Mouse (Mus musculus): ENCODE results near the gene Gpr179. TPM values are rescaled to one million over a fixed set of nuclear protein-coding genes. Genes with fewer than 3 reads are reported as not detected.

Gene Gpr179
- polyA plus RNA-seq, 1 experiment from 2014 or later = 0.03 TPM

DNA sequence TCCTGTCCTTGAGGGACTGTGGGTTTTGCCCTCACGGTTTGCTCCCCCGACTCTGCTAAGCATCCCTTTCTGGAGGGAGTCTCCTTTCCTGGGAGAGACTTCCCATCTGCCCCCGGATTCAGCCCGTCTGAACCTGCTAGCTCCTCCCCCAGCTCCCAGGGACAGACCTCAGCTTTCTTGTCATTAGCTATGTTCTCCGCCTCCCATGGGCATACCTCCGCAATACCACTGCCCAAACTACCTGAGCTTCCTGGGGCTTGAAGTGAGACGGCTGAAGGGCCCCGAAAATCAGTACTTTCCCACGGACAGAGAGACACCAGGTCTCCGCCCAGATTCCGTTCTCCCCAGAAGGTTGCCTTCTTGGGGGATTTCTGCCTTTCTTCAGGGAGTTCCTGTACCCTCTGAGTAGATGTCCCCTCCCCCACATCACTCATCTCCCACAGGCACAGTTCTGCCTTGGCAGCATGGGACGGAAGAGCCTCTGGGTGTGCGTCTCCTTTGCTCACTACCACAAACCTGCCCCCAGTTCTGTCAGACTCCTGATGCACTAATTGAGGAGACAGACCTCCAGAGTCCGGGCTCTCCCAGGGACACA lies 15.0 kb downstream of the Gpr179 start:
- no peak overlapping the region for H3K4me3 ChIP-seq (ENCODE audit: low read depth, low read length)
- no peak overlapping the region for H3K9ac ChIP-seq (ENCODE audit: low read length)
- WGBS = 67% methylated on average over 14 of the region's 14 CpGs
- no peak for ATAC-seq (replicated peaks; ENCODE audit: low FRiP score)
- no peak overlapping the region for H3K27ac ChIP-seq (ENCODE audit: low read depth, low read length)
- no peak overlapping the region for H3K4me2 ChIP-seq (ENCODE audit: low read depth, low read length, severe bottlenecking)
- H3K4me1 ChIP-seq (replicated peaks; ENCODE audit: control insufficient read depth, insufficient read depth, low read length) = no peaks in the 10 kb centered on the region; the same call in 1 of the 2 replicates
- H3K27me3 ChIP-seq (ENCODE audit: control insufficient read depth, insufficient read depth, low read length) = peaks cover 2% of the 10 kb centered on the region; the same call in 1 of the 2 replicates
- DNase-seq (ENCODE audit: low spot score) = no peak
- H3K9me3 ChIP-seq (ENCODE audit: control insufficient read depth, low read length) = no peaks in the 10 kb centered on the region
- no peaks in the 10 kb centered on the region for H3K36me3 ChIP-seq (ENCODE audit: control insufficient read depth, insufficient read depth, low read length)

DNA sequence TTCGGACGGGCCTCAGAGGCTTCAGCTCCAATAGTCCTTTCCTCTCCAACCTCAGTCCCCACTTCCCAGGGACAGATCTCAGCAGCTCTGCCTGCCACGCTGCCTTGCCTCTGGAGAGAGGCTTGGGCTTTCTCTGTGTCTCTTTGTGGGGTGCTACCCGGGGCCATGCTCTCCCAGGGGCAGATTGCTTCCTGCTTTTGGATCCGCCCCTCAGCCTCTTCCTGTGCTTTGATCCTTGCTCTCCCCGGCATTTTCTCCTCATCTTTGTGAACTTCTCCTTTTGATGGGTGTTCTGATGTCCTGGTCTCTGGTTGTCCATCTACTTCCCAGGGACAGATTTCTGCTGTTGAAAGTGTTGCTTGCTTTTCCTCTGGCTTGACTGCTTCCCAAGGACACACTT lies 15.6 kb downstream of the Gpr179 start:
- Histone ChIP-seq H3K9ac (ENCODE audit: low read length) (no peak overlapping the region), H3K4me3 (ENCODE audit: low read depth, low read length) (no peak overlapping the region), H3K36me3 (ENCODE audit: control insufficient read depth, insufficient read depth, low read length) (no peaks in the 10 kb centered on the region), H3K27me3 (ENCODE audit: control insufficient read depth, insufficient read depth, low read length) (peaks cover 2% of the 10 kb centered on the region; the same call in 1 of the 2 replicates), H3K27ac (ENCODE audit: low read depth, low read length) (no peak overlapping the region), H3K4me1 (replicated peaks; ENCODE audit: control insufficient read depth, insufficient read depth, low read length) (no peaks in the 10 kb centered on the region; the same call in 1 of the 2 replicates), H3K4me2 (ENCODE audit: low read depth, low read length, severe bottlenecking) (no peak overlapping the region), H3K9me3 (ENCODE audit: control insufficient read depth, low read length) (no peaks in the 10 kb centered on the region)
- no peak for ATAC-seq (replicated peaks; ENCODE audit: low FRiP score)
- DNase-seq (ENCODE audit: low spot score) = no peak
- WGBS = 52% methylated on average over 6 of the region's 6 CpGs

DNA sequence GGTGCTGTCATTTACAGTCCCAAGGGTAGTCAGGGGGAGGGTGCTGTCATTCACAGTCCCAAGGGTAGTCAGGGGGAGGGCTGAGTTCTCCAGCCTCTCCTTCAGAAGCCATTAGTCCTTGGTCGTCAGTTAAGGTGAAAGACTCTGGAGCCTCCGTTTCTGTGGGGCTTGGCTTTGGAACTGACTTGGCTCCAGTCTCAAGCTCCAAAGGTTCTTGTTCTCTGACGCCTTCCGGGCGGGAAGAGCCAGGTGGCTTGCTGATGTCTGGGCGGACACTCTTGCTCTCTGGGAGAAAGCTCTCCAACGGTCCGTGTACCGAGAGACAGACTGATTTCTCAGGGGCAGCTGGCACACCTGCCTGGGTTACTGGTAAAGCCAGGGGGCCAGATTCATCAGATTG lies 17.5 kb downstream of the Gpr179 start:
- Histone ChIP-seq H3K27ac (ENCODE audit: low read depth, low read length) (no peak overlapping the region), H3K27me3 (ENCODE audit: control insufficient read depth, insufficient read depth, low read length) (peaks cover 2% of the 10 kb centered on the region; the same call in 1 of the 2 replicates), H3K4me2 (ENCODE audit: low read depth, low read length, severe bottlenecking) (no peak overlapping the region), H3K4me1 (replicated peaks; ENCODE audit: control insufficient read depth, insufficient read depth, low read length) (no peaks in the 10 kb centered on the region; the same call in 1 of the 2 replicates), H3K9me3 (ENCODE audit: control insufficient read depth, low read length) (no peaks in the 10 kb centered on the region), H3K36me3 (ENCODE audit: control insufficient read depth, insufficient read depth, low read length) (peaks cover 4% of the 10 kb centered on the region; the same call in 1 of the 2 replicates), H3K9ac (ENCODE audit: low read length) (no peak overlapping the region), H3K4me3 (ENCODE audit: low read depth, low read length) (no peak overlapping the region)
- whole genome bisulfite sequencing = 88% methylated on average over 9 of the region's 9 CpGs
- ATAC-seq (replicated peaks; ENCODE audit: low FRiP score) (no peak), DNase-seq (ENCODE audit: low spot score) (no peak)

DNA sequence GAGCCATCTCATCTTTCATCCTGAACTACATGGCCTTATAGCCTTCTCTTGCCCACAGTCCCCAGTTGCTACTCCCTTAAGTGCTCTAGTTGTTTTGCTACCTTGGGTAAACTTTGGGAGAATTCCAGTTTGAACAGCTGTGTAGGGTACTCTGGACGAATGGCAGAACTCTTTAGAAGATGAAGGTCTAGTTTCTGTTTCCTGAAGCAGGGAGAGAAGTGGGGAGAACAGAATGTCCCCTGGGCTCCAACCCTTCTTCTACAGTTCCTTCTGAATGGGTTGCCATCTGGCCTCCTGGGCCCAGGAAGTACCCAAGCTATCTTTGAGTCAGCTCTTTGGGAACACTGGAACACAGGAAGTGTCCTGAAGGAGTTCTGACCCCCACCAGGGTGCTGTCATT lies 18.0 kb downstream of the Gpr179 start:
- H3K4me2 ChIP-seq (ENCODE audit: low read depth, low read length, severe bottlenecking) = no peak overlapping the region
- no peak for DNase-seq (ENCODE audit: low spot score)
- no peak overlapping the region for H3K9ac ChIP-seq (ENCODE audit: low read length)
- H3K27ac ChIP-seq (ENCODE audit: low read depth, low read length) = no peak overlapping the region
- peaks cover 2% of the 10 kb centered on the region; the same call in 1 of the 2 replicates for H3K27me3 ChIP-seq (ENCODE audit: control insufficient read depth, insufficient read depth, low read length)
- ATAC-seq (replicated peaks; ENCODE audit: low FRiP score) = no peak
- no peaks in the 10 kb centered on the region; the same call in 1 of the 2 replicates for H3K4me1 ChIP-seq (replicated peaks; ENCODE audit: control insufficient read depth, insufficient read depth, low read length)
- 84% methylated on average over 1 of the region's 1 CpGs for WGBS
- no peaks in the 10 kb centered on the region for H3K9me3 ChIP-seq (ENCODE audit: control insufficient read depth, low read length)
- no peak overlapping the region for H3K4me3 ChIP-seq (ENCODE audit: low read depth, low read length)
- H3K36me3 ChIP-seq (ENCODE audit: control insufficient read depth, insufficient read depth, low read length) = peaks cover 4% of the 10 kb centered on the region; the same call in 1 of the 2 replicates

DNA sequence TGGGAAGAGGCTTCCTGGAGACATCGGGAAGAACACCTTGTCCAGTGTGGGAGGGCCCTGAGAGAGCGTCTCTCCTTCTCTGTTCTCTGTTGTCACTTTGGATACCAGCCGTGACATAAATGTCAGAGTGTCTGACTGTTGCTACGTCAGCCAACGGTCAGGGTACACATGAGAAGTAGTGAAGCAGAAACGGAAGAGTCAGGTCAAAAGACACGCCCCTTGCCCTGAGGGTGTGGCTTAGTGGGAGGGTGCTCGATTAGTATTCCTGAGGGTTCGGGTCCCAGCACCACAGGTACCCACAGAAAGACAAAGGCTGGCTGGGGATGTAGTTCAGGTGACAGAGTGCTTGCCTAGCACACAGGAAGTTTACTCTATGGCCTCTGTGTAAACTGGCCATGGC lies 18.8 kb downstream of the Gpr179 start:
- H3K9me3 ChIP-seq (ENCODE audit: control insufficient read depth, low read length) = no peaks in the 10 kb centered on the region
- H3K36me3 ChIP-seq (ENCODE audit: control insufficient read depth, insufficient read depth, low read length) = peaks cover 4% of the 10 kb centered on the region; the same call in 1 of the 2 replicates
- no peak overlapping the region for H3K4me3 ChIP-seq (ENCODE audit: low read depth, low read length)
- no peaks in the 10 kb centered on the region for H3K27me3 ChIP-seq (ENCODE audit: control insufficient read depth, insufficient read depth, low read length)
- 55% methylated on average over 9 of the region's 9 CpGs for WGBS
- H3K27ac ChIP-seq (ENCODE audit: low read depth, low read length) = no peak overlapping the region
- no peak for DNase-seq (ENCODE audit: low spot score)
- H3K4me2 ChIP-seq (ENCODE audit: low read depth, low read length, severe bottlenecking) = no peak overlapping the region
- H3K9ac ChIP-seq (ENCODE audit: low read length) = no peak overlapping the region
- ATAC-seq (replicated peaks; ENCODE audit: low FRiP score) = no peak
- no peaks in the 10 kb centered on the region; the same call in 1 of the 2 replicates for H3K4me1 ChIP-seq (replicated peaks; ENCODE audit: control insufficient read depth, insufficient read depth, low read length)

DNA sequence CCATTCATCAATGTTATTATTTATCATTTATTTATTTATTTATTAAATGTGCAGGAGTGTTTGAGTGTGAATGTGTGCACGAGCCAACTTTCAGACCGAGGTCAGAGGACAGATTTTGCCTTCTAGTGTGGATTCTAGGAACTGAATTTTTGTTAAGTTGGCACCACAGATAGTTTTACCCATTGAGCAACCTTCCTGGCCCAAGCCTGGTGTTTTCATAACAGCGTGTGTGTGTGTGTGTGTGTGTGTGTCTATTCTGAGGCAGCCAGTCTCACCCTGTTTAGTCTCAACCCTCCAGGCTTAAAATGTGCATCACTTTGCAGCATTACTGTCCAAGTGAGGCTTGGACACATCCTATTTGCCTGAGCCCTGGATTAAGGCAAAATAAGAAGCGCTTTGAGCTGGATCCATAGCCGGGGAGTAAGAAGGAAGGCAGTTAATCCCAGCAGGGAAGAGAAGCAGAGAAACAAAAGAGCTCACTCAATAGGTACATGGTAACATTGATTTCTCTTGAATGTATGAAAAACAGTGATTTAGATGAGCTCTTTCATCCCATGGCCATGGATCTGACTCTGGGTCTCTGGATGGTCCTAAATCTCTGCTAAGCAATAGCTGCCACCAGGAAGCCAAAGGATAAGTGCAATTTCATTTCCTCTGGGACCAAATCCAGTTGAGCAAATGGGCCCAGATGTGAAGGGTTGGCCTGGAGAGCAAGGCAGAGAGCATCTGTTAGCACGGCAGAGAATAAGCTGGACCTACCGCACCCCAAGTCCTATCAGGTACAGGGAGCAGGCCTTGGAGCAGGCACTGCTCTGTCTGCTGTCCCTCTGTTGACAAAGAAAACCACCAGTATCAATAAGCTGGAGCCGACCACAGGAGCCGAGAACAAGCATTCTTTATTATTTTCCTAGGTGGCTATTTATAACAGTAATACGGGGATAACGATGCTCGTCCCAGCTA lies 20.4 kb downstream of the Gpr179 start:
- Histone ChIP-seq H3K9ac (ENCODE audit: low read length) (no peak overlapping the region), H3K36me3 (ENCODE audit: control insufficient read depth, insufficient read depth, low read length) (peaks cover 4% of the 10 kb centered on the region; the same call in 1 of the 2 replicates), H3K4me2 (ENCODE audit: low read depth, low read length, severe bottlenecking) (no peak overlapping the region), H3K27me3 (ENCODE audit: control insufficient read depth, insufficient read depth, low read length) (no peaks in the 10 kb centered on the region), H3K27ac (ENCODE audit: low read depth, low read length) (no peak overlapping the region), H3K4me1 (replicated peaks; ENCODE audit: control insufficient read depth, insufficient read depth, low read length) (no peaks in the 10 kb centered on the region; the same call in 1 of the 2 replicates), H3K9me3 (ENCODE audit: control insufficient read depth, low read length) (no peaks in the 10 kb centered on the region), H3K4me3 (ENCODE audit: low read depth, low read length) (no peak overlapping the region)
- 69% methylated on average over 12 of the region's 12 CpGs for WGBS
- ATAC-seq (replicated peaks; ENCODE audit: low FRiP score) (no peak), DNase-seq (ENCODE audit: low spot score) (no peak)

DNA sequence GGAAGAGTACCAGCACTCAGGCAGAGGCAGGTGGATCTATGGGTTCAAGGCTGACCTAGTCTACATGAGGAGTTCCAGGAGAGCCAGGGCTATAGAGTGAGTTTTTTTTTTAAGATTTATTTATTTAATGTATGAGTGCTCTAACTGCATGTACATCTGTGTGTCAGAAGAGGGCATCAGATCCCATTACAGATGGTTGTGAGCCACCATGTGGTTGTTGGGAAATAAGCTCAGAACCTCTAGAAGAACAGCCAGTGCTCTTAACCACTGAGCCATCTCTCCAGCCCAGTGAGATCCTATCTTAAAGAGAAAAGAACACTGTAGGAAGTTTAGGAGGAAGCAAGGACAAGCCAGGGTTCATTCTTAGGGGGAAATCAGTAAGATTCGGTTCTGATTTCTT lies 21.6 kb downstream of the Gpr179 start:
- Histone ChIP-seq H3K27ac (ENCODE audit: low read depth, low read length) (no peak overlapping the region), H3K4me2 (ENCODE audit: low read depth, low read length, severe bottlenecking) (no peak overlapping the region), H3K9me3 (ENCODE audit: control insufficient read depth, low read length) (no peaks in the 10 kb centered on the region), H3K9ac (ENCODE audit: low read length) (no peak overlapping the region), H3K27me3 (ENCODE audit: control insufficient read depth, insufficient read depth, low read length) (no peaks in the 10 kb centered on the region), H3K36me3 (ENCODE audit: control insufficient read depth, insufficient read depth, low read length) (peaks cover 4% of the 10 kb centered on the region; the same call in 1 of the 2 replicates), H3K4me3 (ENCODE audit: low read depth, low read length) (no peak overlapping the region), H3K4me1 (replicated peaks; ENCODE audit: control insufficient read depth, insufficient read depth, low read length) (no peaks in the 10 kb centered on the region; the same call in 1 of the 2 replicates)
- ATAC-seq (replicated peaks; ENCODE audit: low FRiP score) = no peak
- no peak for DNase-seq (ENCODE audit: low spot score)
- WGBS = 94% methylated on average over 1 of the region's 1 CpGs

DNA sequence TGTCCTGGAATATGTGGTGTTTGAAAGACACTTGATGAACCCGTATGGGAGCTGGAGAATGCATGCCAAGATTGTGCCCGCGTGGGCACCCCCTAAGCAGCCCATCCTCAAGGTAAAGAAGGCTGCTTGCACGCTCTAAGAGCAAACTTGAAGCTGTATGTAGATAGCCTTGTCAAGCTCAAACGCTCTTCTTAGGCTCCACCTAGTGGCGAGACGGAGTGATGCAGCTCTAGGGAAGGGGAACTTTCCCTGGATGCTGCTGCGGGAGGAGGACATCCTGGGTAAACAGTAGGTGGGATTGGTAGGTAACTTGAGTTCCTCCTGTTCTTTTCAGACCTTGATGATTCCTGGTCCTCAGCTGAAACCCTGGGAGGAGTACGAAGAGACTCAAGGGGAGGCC lies 23.7 kb downstream of the Gpr179 start:
- H3K27ac ChIP-seq (ENCODE audit: low read depth, low read length) = no peak overlapping the region
- WGBS = 30% methylated on average over 9 of the region's 9 CpGs
- peaks cover 4% of the 10 kb centered on the region; the same call in 1 of the 2 replicates for H3K36me3 ChIP-seq (ENCODE audit: control insufficient read depth, insufficient read depth, low read length)

More for the DNA sequence above, 23.7 kb downstream of the Gpr179 start:
- Histone ChIP-seq H3K9ac (ENCODE audit: low read length) (no peak overlapping the region), H3K4me1 (replicated peaks; ENCODE audit: control insufficient read depth, insufficient read depth, low read length) (no peaks in the 10 kb centered on the region; the same call in 1 of the 2 replicates), H3K9me3 (ENCODE audit: control insufficient read depth, low read length) (no peaks in the 10 kb centered on the region), H3K4me2 (ENCODE audit: low read depth, low read length, severe bottlenecking) (no peak overlapping the region), H3K4me3 (ENCODE audit: low read depth, low read length) (no peak overlapping the region), H3K27me3 (ENCODE audit: control insufficient read depth, insufficient read depth, low read length) (no peaks in the 10 kb centered on the region)
- ATAC-seq (replicated peaks; ENCODE audit: low FRiP score) (no peak), DNase-seq (ENCODE audit: low spot score) (peak; percentile 84)

Data from forebrain, embryonic 11.5 days (tissue).